Mouse (Mus musculus) bone marrow macrophage, adult 2 months (primary cell): Measurements from ENCODE around the gene Hist1h2ad.

Experiments
- CTCF ChIP-seq: IDR thresholded peaks from 2 replicates; pipeline ENCODE4 v1.5.1; 2012; ENCODE audit warnings: low read depth, mild to moderate bottlenecking, low read length, moderate library complexity
- POLR2A ChIP-seq: IDR thresholded peaks from 2 replicates; pipeline ENCODE4 v1.6.1; 2012; ENCODE audit warnings: mild to moderate bottlenecking, low read depth, low read length, borderline replicate concordance

DNA sequence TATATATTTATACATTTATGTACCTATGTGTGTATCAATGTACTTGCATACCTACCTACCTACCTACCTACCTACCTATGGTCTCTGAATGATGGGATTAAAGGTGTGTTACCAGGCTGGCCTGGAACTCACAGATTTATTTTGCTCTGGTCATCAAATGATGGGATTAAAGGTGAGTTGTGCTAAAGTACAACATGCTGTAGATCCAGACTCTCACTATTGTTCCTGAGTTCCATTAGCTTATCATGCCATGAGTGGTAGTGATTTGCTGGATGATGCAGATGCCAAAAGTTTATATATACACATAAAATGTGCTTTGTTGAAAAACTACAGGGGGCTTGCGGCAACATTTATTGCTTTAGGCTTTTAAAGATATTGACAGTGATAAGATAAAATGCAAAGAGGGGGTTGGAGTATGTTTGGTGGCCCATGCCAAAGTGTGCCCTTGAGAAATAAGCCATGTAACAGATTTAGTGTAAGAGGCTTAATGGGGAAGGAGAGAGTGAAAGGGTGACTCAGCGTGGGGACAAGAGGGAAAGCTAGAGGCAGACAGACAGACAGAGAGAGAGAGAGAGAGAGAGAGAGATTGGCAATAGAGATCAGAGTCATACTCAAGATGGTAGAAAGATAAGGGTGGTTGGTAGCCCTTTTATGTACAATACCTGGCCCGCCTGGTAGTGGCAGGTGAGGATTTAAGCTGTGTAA is 37.0 kb upstream of the Hist1h2ad start:
- TF ChIP-seq POLR2A (no peak), CTCF (no peak)
